Mouse (Mus musculus) layer of hippocampus, postnatal 36 days (tissue): ENCODE results near the gene Ucp3. TPM values are rescaled to one million over a fixed set of nuclear protein-coding genes. Genes with fewer than 3 reads are reported as not detected.
"Not testable (repeated sequence)": the region's sequence is repeated elsewhere in the genome, so short reads cannot be mapped to it uniquely, and the experiment has no call there.

Experiments used
- DNase-seq, 2 experiments: peaks; one replicate each; pipeline ENCODE4 v3.0.0; 2022
- total RNA-seq, 2 experiments: library from RNA; stranded (reverse); gene quantifications; 2 replicates each; pipeline ENCODE4 v1.2.3; 2021

The Ucp3 gene
- total RNA-seq, 2 experiments from 2014 or later: 1.3 to 2.5 TPM

GRCm38 (mm10) chr7:100473846-100474454 lies 1.2 kb downstream of the Ucp3 start:
- DNase-seq: no peak

- no peak for DNase-seq
Measured at GRCm38 (mm10) chr7:100474680-100475079, 1.9 kb downstream of the Ucp3 start.

- DNase-seq: no peak
Measured at GRCm38 (mm10) chr7:100479100-100479822, 6.5 kb downstream of the Ucp3 start.

- DNase-seq: no peak
Measured at GRCm38 (mm10) chr7:100479823-100480164, 7.0 kb downstream of the Ucp3 start.

DNA sequence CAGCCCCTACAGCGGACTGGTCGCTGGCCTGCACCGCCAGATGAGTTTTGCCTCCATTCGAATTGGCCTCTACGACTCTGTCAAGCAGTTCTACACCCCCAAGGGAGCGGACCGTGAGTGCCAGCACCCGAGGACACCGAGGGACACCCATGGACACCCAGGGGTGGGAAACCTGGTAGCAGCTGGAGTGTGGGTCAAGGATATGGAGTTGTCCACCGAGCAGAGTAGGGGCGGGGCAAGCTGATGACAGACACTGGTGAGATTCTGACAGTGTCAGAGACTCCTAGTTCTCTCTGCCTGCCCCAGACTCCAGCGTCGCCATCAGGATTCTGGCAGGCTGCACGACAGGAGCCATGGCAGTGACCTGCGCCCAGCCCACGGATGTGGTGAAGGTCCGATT lies 7.4 kb downstream of the Ucp3 start:
- DNase-seq: no peak

DNA sequence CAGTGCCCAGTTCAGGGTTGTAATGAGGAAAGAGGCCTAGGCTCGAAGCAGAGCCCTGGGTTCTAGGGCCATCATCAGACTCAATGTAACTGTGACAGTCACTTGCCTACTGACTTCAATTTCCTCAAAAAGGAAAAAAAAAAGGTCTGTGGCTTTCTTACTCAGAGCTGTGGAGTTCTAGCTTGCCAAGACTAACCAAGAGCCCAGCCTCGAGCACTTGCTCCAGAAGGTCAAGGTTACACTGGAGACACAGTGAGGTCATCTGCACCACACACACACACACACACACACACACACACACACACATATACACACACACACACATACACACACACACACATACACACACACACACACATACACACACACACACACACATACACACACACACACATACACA lies 9.3 kb downstream of the Ucp3 start:
- DNase-seq: not testable (repeated sequence)

DNA sequence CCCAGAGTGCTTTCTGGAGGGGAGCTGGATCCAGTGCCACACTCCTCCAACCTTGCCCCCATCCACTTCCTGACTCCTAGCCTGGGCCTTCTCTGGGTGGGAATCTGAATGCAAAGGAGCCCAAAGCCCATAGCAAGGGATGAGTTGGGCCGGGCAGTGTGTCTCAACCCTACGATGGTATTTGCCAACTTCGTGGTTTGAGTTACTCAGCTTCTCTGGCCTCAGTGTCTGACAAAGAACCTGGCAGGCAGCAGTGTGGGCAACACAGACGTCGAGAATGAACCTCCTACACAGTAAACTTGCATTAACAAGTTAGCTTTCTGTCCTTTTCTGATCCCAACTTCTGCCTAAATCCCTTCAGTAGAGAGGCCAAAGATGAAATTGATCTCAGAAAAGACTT lies 11.7 kb downstream of the Ucp3 start:
- DNase-seq: no peak

DNA sequence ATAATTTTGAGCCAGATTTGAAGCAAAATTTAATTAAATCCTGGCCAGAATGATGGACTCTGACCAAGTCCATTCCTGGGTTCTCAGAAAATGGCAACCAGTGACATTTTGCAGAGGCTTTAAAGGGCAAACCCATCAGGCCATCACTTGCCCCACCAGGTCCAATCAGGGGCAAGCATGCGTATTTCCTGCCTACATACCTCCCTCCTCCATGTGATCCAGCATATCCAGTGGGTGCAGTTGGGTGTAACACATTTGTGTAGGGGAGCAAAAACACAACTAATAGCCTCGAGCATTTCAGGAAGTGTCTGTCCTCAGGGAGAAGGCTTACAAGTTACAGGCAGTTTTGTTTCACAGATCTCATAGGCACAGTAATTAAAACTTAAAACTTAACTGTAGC lies 14.5 kb downstream of the Ucp3 start:
- DNase-seq: no peak

DNA sequence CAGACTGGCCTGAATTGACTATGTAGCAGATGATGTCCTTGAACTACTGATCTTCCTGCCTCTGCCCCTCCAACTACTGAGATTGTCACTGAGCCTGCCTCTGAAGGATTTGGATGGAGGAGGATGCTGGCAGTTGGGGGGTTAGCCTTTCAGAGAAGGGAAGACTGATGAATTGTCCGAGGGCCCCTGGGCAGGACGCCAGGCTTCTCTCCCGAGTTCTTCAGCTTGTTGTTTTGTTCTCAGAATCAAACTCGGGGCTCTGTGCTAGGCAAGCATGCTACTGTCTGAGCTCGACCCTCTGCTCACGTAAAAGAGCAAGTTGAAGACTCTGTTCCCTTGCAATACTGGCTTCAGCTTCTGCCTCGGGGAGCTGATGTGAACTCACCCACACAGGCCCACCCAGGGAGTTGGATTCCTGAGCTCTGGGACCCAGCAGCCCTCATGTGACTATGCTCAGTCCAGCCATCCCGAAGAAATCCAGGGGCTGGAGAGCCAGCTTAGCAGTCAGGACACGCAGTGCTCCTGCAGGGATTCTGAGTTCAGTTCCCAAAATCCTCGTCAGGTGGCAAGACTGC lies 15.8 kb downstream of the Ucp3 start:
- no peak for DNase-seq

DNA sequence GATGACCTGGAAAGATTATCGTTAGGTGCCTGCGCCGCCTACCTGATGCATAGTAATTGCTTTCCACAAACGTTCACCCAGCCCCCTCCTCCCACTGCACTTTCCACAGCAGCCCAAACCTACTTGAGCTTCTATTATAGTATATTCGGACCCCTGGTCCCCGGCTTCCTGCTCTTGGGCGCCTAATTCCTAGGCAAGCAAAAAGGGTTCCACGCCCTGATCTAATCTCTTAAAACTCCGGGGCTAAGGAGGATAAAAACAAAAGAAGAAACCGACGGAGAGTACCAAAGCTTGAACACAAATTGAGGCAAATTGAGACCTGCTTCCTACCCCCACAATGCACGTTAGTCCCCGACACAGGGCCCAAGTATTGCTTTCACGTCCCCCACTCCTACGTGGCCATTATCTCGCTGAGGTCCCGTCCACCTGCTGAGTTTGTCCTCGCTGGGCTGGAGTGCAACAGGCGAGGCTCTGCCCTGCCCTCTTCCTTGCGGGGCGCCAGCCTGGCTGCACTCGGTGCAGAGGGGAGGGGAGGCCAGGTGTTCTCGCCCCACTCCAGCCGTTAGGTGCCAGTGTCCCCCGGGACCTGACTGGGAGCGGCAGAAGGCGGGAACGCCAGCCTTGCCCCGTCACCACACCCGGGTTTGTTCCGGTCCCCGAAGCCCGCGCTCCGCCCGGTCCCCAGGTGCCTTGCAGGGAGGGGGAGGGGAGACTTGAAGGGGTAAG lies 19.8 kb downstream of the Ucp3 start:
- DNase-seq: no peak

DNA sequence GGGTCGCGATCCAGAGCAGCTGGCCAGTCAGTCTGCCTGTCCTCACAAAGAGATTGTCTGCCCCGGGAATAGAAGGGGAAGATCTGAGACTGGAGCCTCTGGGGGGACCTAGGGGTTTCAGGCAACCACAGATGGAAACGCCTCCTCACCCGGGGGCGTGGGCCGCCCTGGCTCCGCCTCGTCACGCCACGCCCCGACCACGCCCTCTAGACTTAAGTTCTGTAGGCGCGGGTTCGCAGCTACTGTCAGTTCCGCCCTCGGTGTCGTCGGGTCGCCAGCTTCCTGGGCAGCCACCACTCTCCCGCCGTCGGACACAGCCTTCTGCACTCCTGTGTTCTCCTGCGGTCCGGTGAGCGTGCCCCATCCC lies 20.3 kb downstream of the Ucp3 start, which contains the start of gene Ucp2:
TSS of gene Ucp2 (plus strand) at position 221 of the 367 bp plus-strand sequence.
- DNase-seq: peak; percentile 60 to 64

GRCm38 (mm10) chr7:100493484-100494414 lies 21.0 kb downstream of the Ucp3 start:
- DNase-seq: no peak

- DNase-seq: no peak
Measured at GRCm38 (mm10) chr7:100494415-100494831, 21.6 kb downstream of the Ucp3 start.

DNA sequence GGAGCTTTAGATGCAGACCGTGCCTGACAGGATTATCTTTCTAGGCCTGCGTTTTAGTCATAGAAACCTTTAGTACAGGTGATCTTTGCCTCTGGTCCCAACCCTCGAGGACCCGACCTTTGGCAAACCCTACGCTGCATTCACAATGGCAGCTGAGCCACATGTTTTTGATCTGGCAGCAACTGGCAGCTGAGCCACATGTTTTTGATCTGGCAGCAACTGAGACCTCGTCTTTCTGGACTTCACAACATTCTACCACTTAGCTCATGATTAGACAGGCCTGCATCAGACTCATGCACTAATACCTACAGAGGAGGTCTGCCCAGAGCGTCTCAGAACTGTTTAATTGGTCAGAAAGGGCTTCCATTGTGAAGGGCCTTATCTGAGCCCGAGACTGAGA lies 22.3 kb downstream of the Ucp3 start:
- no peak for DNase-seq

GRCm38 (mm10) chr7:100495581-100496251 lies 22.9 kb downstream of the Ucp3 start:
- peak; percentile 66 for DNase-seq

DNA sequence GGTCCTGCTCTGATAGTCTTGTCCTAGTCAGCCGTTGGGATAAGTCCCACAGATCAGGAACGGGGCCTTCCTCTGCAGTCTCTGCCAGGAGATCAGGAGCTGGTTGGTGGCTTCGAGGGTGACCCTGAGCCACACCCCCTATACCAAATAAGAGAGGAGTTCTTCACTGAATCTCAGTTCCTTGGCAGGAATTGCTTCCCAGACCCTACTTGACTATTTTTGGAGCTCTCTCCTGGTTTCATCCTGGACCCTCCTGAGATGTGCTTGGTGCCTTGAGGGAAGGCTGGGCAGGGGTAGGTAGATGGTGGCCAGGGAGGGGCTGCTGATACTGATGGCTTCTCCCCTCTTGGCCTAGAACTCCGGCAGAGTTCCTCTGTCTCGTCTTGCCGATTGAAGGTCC lies 23.6 kb downstream of the Ucp3 start:
- no peak for DNase-seq

DNA sequence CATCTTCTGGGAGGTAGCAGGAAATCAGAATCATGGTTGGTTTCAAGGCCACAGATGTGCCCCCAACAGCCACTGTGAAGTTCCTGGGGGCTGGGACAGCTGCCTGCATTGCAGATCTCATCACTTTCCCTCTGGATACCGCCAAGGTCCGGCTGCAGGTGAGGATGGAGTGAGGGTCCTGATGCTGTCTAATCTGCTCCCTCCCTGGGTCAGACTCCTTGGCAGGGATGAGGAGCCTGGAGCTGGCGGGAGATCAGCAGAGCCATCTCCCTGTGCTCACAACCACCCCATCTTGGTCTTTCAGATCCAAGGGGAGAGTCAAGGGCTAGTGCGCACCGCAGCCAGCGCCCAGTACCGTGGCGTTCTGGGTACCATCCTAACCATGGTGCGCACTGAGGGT lies 24.0 kb downstream of the Ucp3 start:
- no peak for DNase-seq

DNA sequence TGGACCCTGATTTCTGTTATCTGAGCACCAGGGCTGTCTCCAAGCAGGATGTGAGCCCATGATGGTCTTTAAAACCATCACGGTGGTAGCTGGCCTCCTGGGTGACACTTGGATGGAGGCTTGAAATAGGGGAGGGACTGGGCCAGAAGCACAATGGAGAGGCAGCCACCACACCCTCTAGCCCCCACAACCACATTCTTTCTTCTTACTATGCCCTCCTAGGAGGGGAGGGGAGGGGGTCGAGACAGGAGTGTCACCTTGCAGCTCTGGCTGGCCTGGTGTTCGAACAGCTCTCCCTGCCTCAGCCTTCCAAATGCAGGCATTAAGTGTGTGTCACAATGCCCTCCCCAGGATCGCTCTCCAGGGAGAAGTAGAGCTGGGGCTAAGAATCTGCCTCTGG lies 24.6 kb downstream of the Ucp3 start:
- DNase-seq: no peak

- DNase-seq: no peak
Measured at GRCm38 (mm10) chr7:100497982-100498381, 25.2 kb downstream of the Ucp3 start.

DNA sequence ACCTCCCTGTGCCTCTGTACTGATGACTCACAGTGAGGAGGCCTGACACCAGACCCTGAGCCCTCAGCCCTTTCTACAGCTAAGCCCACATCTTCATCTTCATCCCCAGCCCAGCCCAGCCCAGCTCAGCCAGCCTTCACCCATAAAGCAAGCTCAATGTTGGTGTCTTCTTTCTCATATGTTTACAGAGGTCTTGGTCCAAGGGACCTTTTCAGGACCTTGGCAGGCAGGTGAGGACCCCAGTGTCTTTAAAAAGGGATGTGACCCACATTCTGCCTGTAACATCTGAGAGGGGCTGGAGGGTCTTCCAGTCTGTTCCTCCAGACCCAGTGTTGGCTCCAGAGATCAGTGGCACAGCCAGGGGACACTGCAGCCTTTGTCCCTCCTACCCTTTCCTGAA lies 26.7 kb downstream of the Ucp3 start:
- no peak for DNase-seq

GRCm38 (mm10) chr7:100500276-100500977 lies 27.6 kb downstream of the Ucp3 start:
- no peak for DNase-seq
